Mouse (Mus musculus): ENCODE measurements around the gene Flnb. TPM values are rescaled to one million over a fixed set of nuclear protein-coding genes. Genes with fewer than 3 reads are reported as not detected.

Gene Flnb
- polyA plus RNA-seq, 1 experiment: 54.5 TPM

DNA sequence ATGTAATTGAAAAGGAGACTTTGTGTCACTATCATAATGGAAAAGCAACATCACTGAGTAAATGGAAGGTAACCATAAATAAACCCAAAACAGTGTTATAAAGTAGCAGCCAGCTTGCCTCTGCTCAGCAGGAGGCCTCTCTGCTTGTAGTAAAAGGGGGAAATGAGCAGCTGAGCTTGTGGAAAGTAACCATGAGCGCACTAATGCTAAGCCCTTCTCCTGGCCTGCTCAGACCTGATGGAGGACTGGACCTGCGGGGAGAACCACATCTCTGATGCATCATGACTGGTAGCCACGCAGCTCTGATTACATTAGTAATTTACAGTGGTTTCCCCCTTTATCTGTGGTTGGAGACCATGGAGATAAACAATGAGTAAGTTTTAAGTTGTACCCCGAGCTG is 15.7 kb downstream of the Flnb start:
- H3ac ChIP-seq (ENCODE audit: control insufficient read depth, insufficient read length): no peak overlapping the region
- H3K79me2 ChIP-seq (ENCODE audit: control insufficient read depth, insufficient read depth): peaks cover 97% of the 10 kb centered on the region
- TF ChIP-seq TCF12 (IDR thresholded peaks at IDR 0.05; ENCODE audit: insufficient read depth, poor library complexity, severe bottlenecking) (no peak), E2F4 (IDR thresholded peaks at IDR 0.05; ENCODE audit: insufficient read depth) (no peak), POLR2AphosphoS2 (IDR thresholded peaks at IDR 0.05; ENCODE audit: insufficient read length, low read depth) (no peak), TCF3 (IDR thresholded peaks at IDR 0.05; ENCODE audit: insufficient read length, low read depth) (no peak), MYOG (IDR thresholded peaks at IDR 0.05; ENCODE audit: control insufficient read depth in 1 of 3, insufficient read depth in 1 of 3, insufficient read length in 2 of 3, low read depth in 2 of 3) (no peak), CEBPB (IDR thresholded peaks at IDR 0.05; ENCODE audit: insufficient read depth, poor library complexity, severe bottlenecking) (no peak), MYOD1 (IDR thresholded peaks at IDR 0.05; ENCODE audit: control insufficient read depth in 1 of 3, insufficient read length in 2 of 3, low read depth in 2 of 3) (no peak), POLR2A (IDR thresholded peaks at IDR 0.05; ENCODE audit: insufficient read length, low read depth) (no peak), SRF (IDR thresholded peaks at IDR 0.05; ENCODE audit: control insufficient read depth, insufficient read length, low read depth) (no peak), MAX (IDR thresholded peaks at IDR 0.05; ENCODE audit: low read depth) (no peak), REST (IDR thresholded peaks at IDR 0.05; ENCODE audit: insufficient read depth, insufficient read length) (no peak), USF1 (IDR thresholded peaks at IDR 0.05; ENCODE audit: low read depth) (no peak)
- no peaks in the 10 kb centered on the region for H3K36me3 ChIP-seq (ENCODE audit: control insufficient read depth, insufficient read depth)
- no peaks in the 10 kb centered on the region for H3K27me3 ChIP-seq (ENCODE audit: control insufficient read depth, insufficient read depth, insufficient read length)
- H3K4me3 ChIP-seq: no peak overlapping the region
- H3K4me2 ChIP-seq (ENCODE audit: low read depth): peak overlapping the region; percentile 65

DNA sequence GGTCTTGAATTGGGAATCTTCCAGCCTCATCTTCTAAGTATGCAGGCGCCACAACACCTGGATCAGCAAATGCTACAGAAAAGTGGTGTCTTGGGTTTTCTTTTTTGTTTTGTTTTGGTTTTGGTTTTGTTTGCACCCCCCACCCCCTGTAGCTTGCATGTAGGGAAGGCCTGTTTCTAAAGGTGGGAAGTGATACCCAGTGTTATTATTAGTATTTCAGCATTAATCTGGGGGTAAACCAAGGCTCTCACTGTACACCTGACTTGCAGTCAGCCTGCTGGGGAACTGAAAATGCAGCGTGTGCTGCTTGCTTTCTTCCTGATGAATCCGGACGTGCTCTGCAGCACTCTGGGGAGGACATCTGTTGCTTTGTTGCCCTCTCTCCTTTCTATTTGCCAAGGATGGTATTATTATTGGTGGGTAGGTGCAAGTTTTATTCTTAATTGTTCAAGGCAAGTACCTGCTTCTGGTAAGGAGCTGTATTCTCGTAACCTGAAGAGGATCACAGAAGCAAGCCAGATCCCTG is 20.9 kb downstream of the Flnb start:
- no peak overlapping the region for H3K4me3 ChIP-seq
- H3K4me2 ChIP-seq (ENCODE audit: low read depth): no peak overlapping the region
- TF ChIP-seq USF1 (IDR thresholded peaks at IDR 0.05; ENCODE audit: low read depth) (no peak), REST (IDR thresholded peaks at IDR 0.05; ENCODE audit: insufficient read depth, insufficient read length) (no peak), MYOG (IDR thresholded peaks at IDR 0.05; ENCODE audit: control insufficient read depth in 1 of 3, insufficient read depth in 1 of 3, insufficient read length in 2 of 3, low read depth in 2 of 3) (no peak), E2F4 (IDR thresholded peaks at IDR 0.05; ENCODE audit: insufficient read depth) (no peak), MAX (IDR thresholded peaks at IDR 0.05; ENCODE audit: low read depth) (no peak), POLR2A (IDR thresholded peaks at IDR 0.05; ENCODE audit: insufficient read length, low read depth) (no peak), TCF3 (IDR thresholded peaks at IDR 0.05; ENCODE audit: insufficient read length, low read depth) (no peak), SRF (IDR thresholded peaks at IDR 0.05; ENCODE audit: control insufficient read depth, insufficient read length, low read depth) (no peak), MYOD1 (IDR thresholded peaks at IDR 0.05; ENCODE audit: control insufficient read depth in 1 of 3, insufficient read length in 2 of 3, low read depth in 2 of 3) (no peak), TCF12 (IDR thresholded peaks at IDR 0.05; ENCODE audit: insufficient read depth, poor library complexity, severe bottlenecking) (no peak), POLR2AphosphoS2 (IDR thresholded peaks at IDR 0.05; ENCODE audit: insufficient read length, low read depth) (no peak), CEBPB (IDR thresholded peaks at IDR 0.05; ENCODE audit: insufficient read depth, poor library complexity, severe bottlenecking) (no peak)
- H3K27me3 ChIP-seq (ENCODE audit: control insufficient read depth, insufficient read depth, insufficient read length): no peaks in the 10 kb centered on the region
- peaks cover 100% of the 10 kb centered on the region for H3K79me2 ChIP-seq (ENCODE audit: control insufficient read depth, insufficient read depth)
- H3ac ChIP-seq (ENCODE audit: control insufficient read depth, insufficient read length): no peak overlapping the region
- no peaks in the 10 kb centered on the region for H3K36me3 ChIP-seq (ENCODE audit: control insufficient read depth, insufficient read depth)

DNA sequence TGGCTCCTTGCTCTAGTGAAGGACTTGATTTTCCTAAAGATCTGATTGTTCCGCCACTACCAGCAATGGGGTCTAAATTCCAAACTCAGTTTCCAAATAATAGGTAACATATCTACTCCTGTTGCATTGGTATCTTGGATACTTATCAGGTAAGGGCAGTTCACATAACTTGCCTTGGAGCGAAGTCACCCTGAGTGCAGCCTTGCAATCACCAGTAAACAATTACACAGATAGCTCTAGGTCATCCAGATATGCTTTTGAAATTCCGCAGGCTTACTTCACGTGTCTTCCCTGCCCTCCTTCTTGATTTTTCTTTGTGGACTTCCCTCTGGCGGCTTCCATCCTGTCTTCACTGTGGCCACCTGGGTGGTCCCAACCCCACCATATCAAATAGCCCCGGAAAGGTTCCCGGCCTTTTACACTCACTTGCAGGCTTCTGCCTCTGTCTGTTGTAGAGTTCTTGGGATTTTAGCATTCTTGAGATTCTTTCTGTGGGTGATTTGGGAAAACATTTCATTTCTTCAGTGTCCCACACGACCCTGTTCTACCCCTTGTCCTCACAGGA is 22.3 kb downstream of the Flnb start:
- Histone ChIP-seq H3K79me2 (ENCODE audit: control insufficient read depth, insufficient read depth) (peaks cover 100% of the 10 kb centered on the region), H3K36me3 (ENCODE audit: control insufficient read depth, insufficient read depth) (no peaks in the 10 kb centered on the region), H3ac (ENCODE audit: control insufficient read depth, insufficient read length) (no peak overlapping the region), H3K27me3 (ENCODE audit: control insufficient read depth, insufficient read depth, insufficient read length) (no peaks in the 10 kb centered on the region), H3K4me3 (no peak overlapping the region), H3K4me2 (ENCODE audit: low read depth) (no peak overlapping the region)
- TF ChIP-seq MYOG (IDR thresholded peaks at IDR 0.05; ENCODE audit: control insufficient read depth in 1 of 3, insufficient read depth in 1 of 3, insufficient read length in 2 of 3, low read depth in 2 of 3) (no peak), CEBPB (IDR thresholded peaks at IDR 0.05; ENCODE audit: insufficient read depth, poor library complexity, severe bottlenecking) (no peak)

DNA sequence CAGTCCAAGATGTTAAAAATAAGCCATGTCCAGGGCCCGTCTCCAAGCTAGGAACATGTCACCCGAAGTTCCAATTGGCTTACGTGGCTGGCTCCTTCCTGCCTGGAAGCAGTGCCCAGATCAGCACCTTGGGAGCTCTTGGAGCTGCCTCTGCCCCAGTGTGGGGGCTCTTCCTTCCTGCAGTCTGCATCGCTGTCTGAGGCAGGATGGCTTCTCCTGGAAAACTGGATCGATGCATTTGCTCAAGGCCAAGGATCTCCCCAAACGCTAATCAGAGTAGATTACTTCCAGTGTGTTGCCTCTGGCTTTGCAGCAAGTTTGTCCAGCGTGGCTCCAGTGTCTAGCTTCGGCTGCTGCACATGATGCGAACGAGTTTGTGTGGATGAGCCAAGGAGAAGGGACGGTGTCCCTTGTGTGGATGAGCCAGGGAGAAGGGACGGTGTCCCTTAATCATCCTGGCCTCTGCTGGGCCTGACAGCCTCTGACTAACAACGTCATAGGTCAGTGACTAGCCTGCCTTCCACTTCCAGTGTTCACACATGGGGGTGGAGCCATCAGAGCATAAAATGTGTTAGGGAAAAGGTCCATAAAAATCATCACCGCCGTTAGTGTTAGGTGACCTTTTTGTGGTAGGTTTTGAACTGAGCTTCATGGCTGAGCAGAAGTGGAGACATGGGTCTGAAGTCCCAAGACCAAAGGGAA is 25.0 kb downstream of the Flnb start:
- Histone ChIP-seq H3ac (ENCODE audit: control insufficient read depth, insufficient read length) (no peak overlapping the region), H3K4me3 (no peak overlapping the region), H3K27me3 (ENCODE audit: control insufficient read depth, insufficient read depth, insufficient read length) (no peaks in the 10 kb centered on the region), H3K36me3 (ENCODE audit: control insufficient read depth, insufficient read depth) (no peaks in the 10 kb centered on the region), H3K4me2 (ENCODE audit: low read depth) (no peak overlapping the region), H3K79me2 (ENCODE audit: control insufficient read depth, insufficient read depth) (peaks cover 98% of the 10 kb centered on the region)
- TF ChIP-seq MYOD1 (IDR thresholded peaks at IDR 0.05; ENCODE audit: control insufficient read depth in 1 of 3, insufficient read length in 2 of 3, low read depth in 2 of 3) (no peak), SRF (IDR thresholded peaks at IDR 0.05; ENCODE audit: control insufficient read depth, insufficient read length, low read depth) (no peak), POLR2AphosphoS2 (IDR thresholded peaks at IDR 0.05; ENCODE audit: insufficient read length, low read depth) (no peak), E2F4 (IDR thresholded peaks at IDR 0.05; ENCODE audit: insufficient read depth) (no peak), TCF3 (IDR thresholded peaks at IDR 0.05; ENCODE audit: insufficient read length, low read depth) (no peak), USF1 (IDR thresholded peaks at IDR 0.05; ENCODE audit: low read depth) (no peak), MYOG (IDR thresholded peaks at IDR 0.05; ENCODE audit: control insufficient read depth in 1 of 3, insufficient read depth in 1 of 3, insufficient read length in 2 of 3, low read depth in 2 of 3) (no peak)
